Mouse (Mus musculus): ENCODE results near the gene Bnc1.

GRCm38 (mm10) chr7:81918316-81918715, 73.8 kb downstream of the Bnc1 start:
- no peak for TF ChIP-seq POLR2A (IDR thresholded peaks at IDR 0.05; ENCODE audit: control insufficient read depth, extremely low read depth, insufficient read depth, low read length, poor library complexity)
- TF ChIP-seq CTCF (IDR thresholded peaks at IDR 0.05; ENCODE audit: borderline replicate concordance, control insufficient read depth, extremely low read depth, insufficient read depth, low read length, poor library complexity): no peak
